Mouse (Mus musculus) stomach, embryonic 14.5 days (tissue): ENCODE data around the gene Zswim8. TPM values are rescaled to one million over a fixed set of nuclear protein-coding genes. Genes with fewer than 3 reads are reported as not detected.

ENCODE experiments used
- microRNA-seq: library from miRNA; unstranded; fragments of <30 nt; microRNA quantifications from one replicate; pipeline ENCODE4, GENCODE M21; 2016
- polyA plus RNA-seq: library from polyadenylated mRNA; unstranded; fragments of >200 nt; fragmentation: Nextera tagmentation; extraction: Ambion mirVana; gene quantifications from 2 replicates; pipeline ENCODE4 v1.2.1, GENCODE M21; 2014

The Zswim8 gene
- polyA plus RNA-seq, 1 experiment from 2014 or later: 38.6 TPM

Small RNA genes lying within 50 kb of the gene (microRNA-seq; reads per million reads assigned to microRNA genes)
- gene Mir6946: 1.6 reads per million

Other genes with a start within 250 kb of the Zswim8 start
- gene Anxa7, start 227.4 kb upstream of the Zswim8 start, polyA plus RNA-seq: 57.4 and 60.2 TPM in 2 replicates
- 1.3 and 1.8 TPM in 2 replicates for gene Mss51, start 210.7 kb upstream of the Zswim8 start, polyA plus RNA-seq
- gene Ppp3cb, start 161.0 kb upstream of the Zswim8 start, polyA plus RNA-seq: 64.6 and 67.3 TPM in 2 replicates
- 8.4 and 9.8 TPM in 2 replicates for gene Usp54, start 66.5 kb upstream of the Zswim8 start, polyA plus RNA-seq
- 0.29 TPM in 1 of 2 replicates, not detected in the other for gene Myoz1, start 51.0 kb upstream of the Zswim8 start, polyA plus RNA-seq
- gene Synpo2l, start 39.2 kb upstream of the Zswim8 start, polyA plus RNA-seq: 0.17 and 0.29 TPM in 2 replicates
- 86.9 and 88.1 TPM in 2 replicates for gene Sec24c, start 33.2 kb upstream of the Zswim8 start, polyA plus RNA-seq
- 20.5 and 20.7 TPM in 2 replicates for gene Fut11, start 12.6 kb upstream of the Zswim8 start, polyA plus RNA-seq
- 211 and 224 TPM in 2 replicates for gene Chchd1, start 4.5 kb upstream of the Zswim8 start, polyA plus RNA-seq
- 28.1 and 31.1 TPM in 2 replicates for gene Ndst2, start 27.0 kb downstream of the Zswim8 start, polyA plus RNA-seq
- 46.6 and 53.6 TPM in 2 replicates for gene Camk2g, start 86.5 kb downstream of the Zswim8 start, polyA plus RNA-seq
- gene Plau, start 129.1 kb downstream of the Zswim8 start, polyA plus RNA-seq: 0.64 and 1.3 TPM in 2 replicates
- gene Vcl, start 221.8 kb downstream of the Zswim8 start, polyA plus RNA-seq: 94.8 and 106 TPM in 2 replicates